ENCODE assay signal across 8 mouse cellular contexts in the genomic region with DNA sequence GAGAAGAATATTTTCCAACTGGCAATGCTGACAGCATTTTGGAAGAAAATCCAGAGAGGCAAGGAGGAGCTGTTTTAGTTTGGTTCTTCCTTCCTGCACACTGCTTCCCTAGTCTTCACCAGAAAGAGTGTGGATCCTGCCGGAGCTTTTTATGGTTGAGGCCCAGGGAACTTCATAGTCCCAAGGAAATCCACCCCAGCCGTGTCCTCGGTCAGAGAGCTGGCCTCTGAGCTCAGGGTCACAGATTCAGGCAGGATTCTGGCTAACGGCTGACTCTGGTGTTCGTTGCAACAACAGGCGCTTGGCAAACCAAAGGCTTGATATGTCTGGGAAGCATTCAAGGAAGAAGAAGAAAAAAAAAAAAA. TPM values are rescaled to one million over a fixed set of nuclear protein-coding genes. Genes with fewer than 3 reads are reported as not detected.
DNase-seq lines count a peak whose midpoint lies in the region; ATAC-seq lines count a peak whose summit lies in the region.

No protein-coding gene starts in this region.

- intact Hi-C loops in heart, postnatal 25 days (cut with DNase I), result no loop called here
- intact Hi-C loops in left cerebral cortex, postnatal 10 days (cut with DNase I), result no loop called here

- H3K4me1 ChIP-seq in brown adipose tissue, adult 24 weeks (ENCODE audit: control insufficient read depth, insufficient read depth, insufficient read length, low read length), result no peaks in the 10 kb centered on the region; the same call in 1 of the 2 replicates
- H3K4me1 ChIP-seq in heart, embryonic 13.5 days, result peaks cover 21% of the 10 kb centered on the region
- H3K4me1 ChIP-seq in limb, embryonic 10.5 days, result peaks cover 30% of the 10 kb centered on the region
- 0 out of 2 replicates have a peak, but pooled peaks cover 4% of the 10 kb centered on the region for H3K4me1 ChIP-seq in midbrain, embryonic 13.5 days (replicated peaks)

- peak overlapping the region; percentile 60; the same call in 1 of the 2 replicates for H3K27ac ChIP-seq in brown adipose tissue, adult 24 weeks (replicated peaks; ENCODE audit: low read depth, low read length)
- peak overlapping the region; percentile 89 for H3K27ac ChIP-seq in heart, embryonic 13.5 days (replicated peaks)
- H3K27ac ChIP-seq in limb, embryonic 10.5 days, result peak overlapping the region; percentile 72
- H3K27ac ChIP-seq in midbrain, embryonic 13.5 days, result no peak overlapping the region

- no peak for ATAC-seq in heart, embryonic 13.5 days (ENCODE audit: extremely low read depth, insufficient number of reproducible peaks, low FRiP score, low TSS enrichment)
- ATAC-seq in midbrain, embryonic 13.5 days, result no peak

- H3K4me3 ChIP-seq in brown adipose tissue, adult 24 weeks (ENCODE audit: insufficient read depth, low read depth, low read length), result no peak overlapping the region
- no peak overlapping the region for H3K4me3 ChIP-seq in heart, embryonic 13.5 days
- no peak overlapping the region for H3K4me3 ChIP-seq in limb, embryonic 10.5 days
- H3K4me3 ChIP-seq in midbrain, embryonic 13.5 days (replicated peaks), result no peak overlapping the region

- H3K27me3 ChIP-seq in heart, embryonic 13.5 days (replicated peaks), result no peaks in the 10 kb centered on the region
- H3K27me3 ChIP-seq in limb, embryonic 10.5 days (ENCODE audit: low read depth, poor library complexity, severe bottlenecking), result peaks cover 3% of the 10 kb centered on the region; the same call in 1 of the 2 replicates
- H3K27me3 ChIP-seq in midbrain, embryonic 13.5 days, result peaks cover 24% of the 10 kb centered on the region

- no peaks in the 10 kb centered on the region for H3K36me3 ChIP-seq in heart, embryonic 13.5 days
- no peaks in the 10 kb centered on the region for H3K36me3 ChIP-seq in limb, embryonic 10.5 days
- H3K36me3 ChIP-seq in midbrain, embryonic 13.5 days, result no peaks in the 10 kb centered on the region

- no peak overlapping the region for H3K9ac ChIP-seq in heart, embryonic 13.5 days
- no peak overlapping the region for H3K9ac ChIP-seq in midbrain, embryonic 13.5 days (replicated peaks)

- H3K9me3 ChIP-seq in heart, embryonic 13.5 days, result 0 out of 2 replicates have a peak, but pooled peaks cover 4% of the 10 kb centered on the region
- no peaks in the 10 kb centered on the region for H3K9me3 ChIP-seq in limb, embryonic 10.5 days (replicated peaks)
- no peaks in the 10 kb centered on the region for H3K9me3 ChIP-seq in midbrain, embryonic 13.5 days

- DNase-seq in heart, adult 18-20 months, result peak; percentile 57 to 66
- DNase-seq in heart, postnatal 25 days (ENCODE audit: low spot score), result no peak
- DNase-seq in limb, embryonic 10.5 days (ENCODE audit: low spot score), result no peak
- no peak for DNase-seq in spleen, postnatal 36 days (ENCODE audit: low spot score in 2 of 2)
- DNase-seq in left cerebral cortex, postnatal 10 days (ENCODE audit: extremely low spot score in 1 of 2, low spot score in 2 of 2), result no peak

- H3K4me2 ChIP-seq in heart, embryonic 13.5 days, result no peak overlapping the region
- H3K4me2 ChIP-seq in midbrain, embryonic 13.5 days (replicated peaks), result no peak overlapping the region

- 30% methylated on average over 6 of the region's 6 CpGs for WGBS in heart, embryonic 13.5 days
- WGBS in limb, embryonic 10.5 days, result 28% methylated on average over 6 of the region's 6 CpGs
- 45% methylated on average over 6 of the region's 6 CpGs for WGBS in midbrain, embryonic 13.5 days

RNA-seq across cellular contexts. Expression of a gene that starts 15.6 kb away (rescaled TPM):
- total RNA-seq in heart, adult 18-20 months (2021), result 10 to 100 TPM; 83.8 to 94.3 TPM
- 100 to 1,000 TPM; 104 to 110 TPM for total RNA-seq in heart, postnatal 25 days (2021)
- 42.7 and 48.6 TPM in 2 replicates for polyA plus RNA-seq in brown adipose tissue, adult 24 weeks (2012; ENCODE audit: insufficient read depth, insufficient read length, missing spikeins)
- 37.1 and 39.6 TPM in 2 replicates for polyA plus RNA-seq in heart, embryonic 13.5 days (2015; fragmentation: Nextera tagmentation; extraction: Ambion mirVana)
- polyA plus RNA-seq in limb, embryonic 10.5 days (2016; fragmentation: Nextera tagmentation; extraction: Ambion mirVana), result 45.9 and 59.0 TPM in 2 replicates
- polyA plus RNA-seq in midbrain, embryonic 13.5 days (2015; fragmentation: Nextera tagmentation; extraction: Ambion mirVana), result 18.7 and 23.6 TPM in 2 replicates
- total RNA-seq in left cerebral cortex, postnatal 10 days (2021), result 10 to 100 TPM; 54.2 to 62.9 TPM

RNA-seq across cellular contexts. Expression of a gene that starts 37.6 kb away (rescaled TPM):
- under 1 TPM; 0.37 to 0.64 TPM for total RNA-seq in heart, adult 18-20 months (2021)
- total RNA-seq in heart, postnatal 25 days (2021), result under 1 TPM; 0.14 to 0.39 TPM
- polyA plus RNA-seq in brown adipose tissue, adult 24 weeks (2012; ENCODE audit: insufficient read depth, insufficient read length, missing spikeins), result not detected in 2 replicates
- polyA plus RNA-seq in heart, embryonic 13.5 days (2015; fragmentation: Nextera tagmentation; extraction: Ambion mirVana), result 0.17 and 0.21 TPM in 2 replicates
- polyA plus RNA-seq in limb, embryonic 10.5 days (2016; fragmentation: Nextera tagmentation; extraction: Ambion mirVana), result 0.05 and 0.06 TPM in 2 replicates
- polyA plus RNA-seq in midbrain, embryonic 13.5 days (2015; fragmentation: Nextera tagmentation; extraction: Ambion mirVana), result 2.2 and 2.8 TPM in 2 replicates
- total RNA-seq in left cerebral cortex, postnatal 10 days (2021), result under 1 TPM; 0.14 to 0.17 TPM

Comparison
In these comparisons a context has a peak if more than half of its experiments do, and no peak if none do; other contexts are left out.
1. DNase-seq: peak in heart, adult 18-20 months (2 of 2); none in heart, postnatal 25 days (single experiment), limb, embryonic 10.5 days (single experiment), spleen, postnatal 36 days (0 of 2) and left cerebral cortex, postnatal 10 days (0 of 2).